8 mouse cellular contexts compared by ENCODE assay signal in the genomic region with DNA sequence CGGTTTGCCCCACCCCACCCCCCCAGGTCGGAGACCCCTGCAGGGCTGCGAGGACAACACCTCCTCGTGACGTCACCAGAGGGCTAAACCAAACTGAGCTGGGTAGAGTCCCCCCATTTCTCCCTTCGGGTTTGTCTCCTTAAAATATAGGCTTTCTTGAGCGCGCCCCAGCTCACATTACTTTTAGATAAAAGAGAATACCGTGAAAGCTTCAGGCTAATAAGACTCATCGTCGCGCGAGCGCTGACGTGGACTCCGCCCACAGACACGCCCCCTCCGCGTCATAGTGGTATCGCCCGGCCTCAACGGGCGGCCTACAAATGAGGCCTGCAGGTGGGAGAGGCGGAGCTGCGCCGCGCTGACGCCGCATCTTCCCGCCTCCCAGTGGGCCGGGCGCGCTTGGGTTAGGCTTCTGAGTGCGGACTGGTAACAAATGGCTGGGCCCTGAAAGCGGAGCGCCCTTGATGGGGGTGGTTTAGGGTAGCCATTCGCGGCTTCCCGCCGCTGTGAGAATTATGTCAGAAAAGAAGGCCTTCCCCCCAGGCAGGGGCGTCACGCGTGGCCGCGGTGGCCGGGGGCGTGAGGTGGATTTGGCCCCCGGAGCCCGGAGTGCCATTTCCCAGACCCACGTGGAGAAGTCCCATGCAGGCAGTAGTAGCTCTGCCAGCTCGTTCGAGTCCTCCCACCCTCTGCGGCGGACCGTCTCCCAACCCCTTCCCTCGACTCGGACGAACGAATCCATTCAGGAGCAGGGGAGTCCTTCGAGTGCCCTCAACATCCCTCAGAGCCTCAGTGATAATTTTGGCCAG. TPM values are rescaled to one million over a fixed set of nuclear protein-coding genes. Genes with fewer than 3 reads are reported as not detected.
DNase-seq lines count a peak whose midpoint lies in the region; ATAC-seq lines count a peak whose summit lies in the region.

No protein-coding gene starts in this region.

- H3K27me3 ChIP-seq in hindbrain, embryonic 16.5 days (replicated peaks; ENCODE audit: control insufficient read depth, insufficient read depth, low read length) = no peaks in the 10 kb centered on the region

- peak overlapping the region; percentile 87 for H3K27ac ChIP-seq in hindbrain, embryonic 16.5 days (ENCODE audit: low read depth, low read length)

- peak overlapping the region; percentile 51 for H3K4me3 ChIP-seq in hindbrain, embryonic 16.5 days (ENCODE audit: low read length)

- no peaks in the 10 kb centered on the region for H3K36me3 ChIP-seq in hindbrain, embryonic 16.5 days (ENCODE audit: control insufficient read depth, insufficient read depth, low read length)

- WGBS in hindbrain, embryonic 16.5 days = 15% methylated on average over 47 of the region's 60 CpGs

- DNase-seq in gastrocnemius, adult 18-20 months (ENCODE audit: low spot score) = peak; percentile 87
- peak; percentile 85 for DNase-seq in left cerebral cortex, adult 11 months (ENCODE audit: low spot score)
- DNase-seq in lung, postnatal 36 days = peak; percentile 92
- peak; percentile 80 for DNase-seq in retina, embryonic 14.5 days (ENCODE audit: low spot score)
- DNase-seq in thymus, postnatal 36 days = peak; percentile 83 to 87

- peak; percentile 88 for ATAC-seq in activated CD4-positive, CD25-positive, alpha-beta regulatory T cell, adult 4 months
- ATAC-seq in common myeloid progenitor, adult 5-6 weeks (replicated peaks; ENCODE audit: low read depth, poor library complexity, severe bottlenecking) = peak; percentile 92
- peak; percentile 95 for ATAC-seq in hindbrain, embryonic 16.5 days

- no peaks in the 10 kb centered on the region for H3K4me1 ChIP-seq in hindbrain, embryonic 16.5 days (ENCODE audit: control insufficient read depth, insufficient read depth, low read depth, low read length)

- peak overlapping the region; percentile 74 for H3K4me2 ChIP-seq in hindbrain, embryonic 16.5 days (ENCODE audit: low read length)

- peak overlapping the region; percentile 71 for H3K9ac ChIP-seq in hindbrain, embryonic 16.5 days (ENCODE audit: low read depth, low read length)

- H3K9me3 ChIP-seq in hindbrain, embryonic 16.5 days (ENCODE audit: control insufficient read depth, low read length) = no peaks in the 10 kb centered on the region

RNA-seq across cellular contexts. Expression of a gene that starts 1.1 kb away (rescaled TPM):
- polyA plus RNA-seq in activated CD4-positive, CD25-positive, alpha-beta regulatory T cell, adult 4 months (2017; shearing (Covaris generic)) = under 1 TPM in 1 of 2 experiments, not detected in 1; 0.33 TPM
- 8.4 and 10.2 TPM in 2 replicates for total RNA-seq in common myeloid progenitor, adult 5-6 weeks (2017)
- 1 to 10 TPM; 3.6 to 5.3 TPM for total RNA-seq in gastrocnemius, adult 18-20 months (2021)
- 27.3 and 29.2 TPM in 2 replicates for polyA plus RNA-seq in hindbrain, embryonic 16.5 days (2015; fragmentation: Nextera tagmentation; extraction: Ambion mirVana)

Comparison
In these comparisons a context has a peak if more than half of its experiments do, and no peak if none do; other contexts are left out.
1. Peak in every context shown above with its lines: DNase-seq, ATAC-seq, H3K4me3 ChIP-seq and H3K27ac ChIP-seq.